Mouse (Mus musculus) limb, embryonic 11.5 days (tissue): Measurements from ENCODE around the gene Adad2. TPM values are rescaled to one million over a fixed set of nuclear protein-coding genes. Genes with fewer than 3 reads are reported as not detected.

ENCODE experiments used
- ATAC-seq: fragments of 200-750 bp; cut with Nextera tagmentation; 2 replicates; pipeline ENCODE4 v1.8.0; 2017; ENCODE audit warnings: low read depth; ENCODE audit not compliant: insufficient number of reproducible peaks, low FRiP score, low TSS enrichment
- DNase-seq: peaks from one replicate; pipeline ENCODE4 v3.0.0-alpha.2; 2015; ENCODE audit warnings: low spot score
- H3K27ac ChIP-seq: fragments of 300-500 bp; sonication (generic); replicated peaks from 2 replicates; pipeline ENCODE4 v1.5.1; 2014; ENCODE audit warnings: low read depth, mild to moderate bottlenecking, low read length
- H3K27me3 ChIP-seq: fragments of 300-500 bp; sonication (generic); 2 replicates; pipeline ENCODE4 v1.6.1; 2014; ENCODE audit warnings: mild to moderate bottlenecking, low read length, mixed read lengths; ENCODE audit not compliant: control insufficient read depth, insufficient read depth
- H3K36me3 ChIP-seq: fragments of 300-500 bp; sonication (generic); 2 replicates; pipeline ENCODE4 v1.6.1; 2014; ENCODE audit warnings: mild to moderate bottlenecking, low read length, moderate library complexity, mixed read lengths; ENCODE audit not compliant: control insufficient read depth, insufficient read depth
- H3K4me1 ChIP-seq: fragments of 300-500 bp; sonication (generic); 2 replicates; pipeline ENCODE4 v1.6.1; 2014; ENCODE audit warnings: low read length, mixed read lengths; ENCODE audit not compliant: control insufficient read depth, insufficient read depth
- H3K4me2 ChIP-seq: fragments of 300-500 bp; sonication (generic); 2 replicates; pipeline ENCODE4 v1.6.1; 2014; ENCODE audit warnings: low read depth, mild to moderate bottlenecking, moderate library complexity; ENCODE audit not compliant: severe bottlenecking
- H3K4me3 ChIP-seq: fragments of 300-500 bp; sonication (generic); 2 replicates; pipeline ENCODE4 v1.5.1; 2014; ENCODE audit warnings: low read depth, low read length
- H3K9ac ChIP-seq: fragments of 300-500 bp; sonication (generic); 2 replicates; pipeline ENCODE4 v1.6.1; 2014; ENCODE audit warnings: mild to moderate bottlenecking, low read length
- H3K9me3 ChIP-seq: fragments of 300-500 bp; sonication (generic); 2 replicates; pipeline ENCODE4 v1.6.1; 2016; ENCODE audit warnings: low read length; ENCODE audit not compliant: control insufficient read depth
- WGBS: fragments of 180-500 bp; shearing (Covaris S2); extraction: QIAGEN DNeasy Blood & Tissue Kit; methylation state at CpG from one replicate; pipeline ENCODE4 v1.1.7; 2014; 5-methylcytosine and 5-hydroxymethylcytosine counted together
- polyA plus RNA-seq: library from polyadenylated mRNA; unstranded; fragments of >200 nt; fragmentation: Nextera tagmentation; extraction: Ambion mirVana; gene quantifications from 2 replicates; pipeline ENCODE4 v1.2.1, GENCODE M21; 2014

The Adad2 gene
- polyA plus RNA-seq, 1 experiment from 2014 or later, result 0.09 TPM

- H3K36me3 ChIP-seq, result no peaks in the 10 kb centered on the region
- WGBS, result 71% methylated on average over 5 of the region's 5 CpGs
- H3K4me2 ChIP-seq, result no peak overlapping the region
- no peaks in the 10 kb centered on the region for H3K9me3 ChIP-seq
- ATAC-seq (no peak), DNase-seq (no peak)
- no peaks in the 10 kb centered on the region for H3K27me3 ChIP-seq
- no peak overlapping the region for H3K9ac ChIP-seq
- H3K4me1 ChIP-seq, result no peaks in the 10 kb centered on the region
- no peak overlapping the region for H3K4me3 ChIP-seq
- H3K27ac ChIP-seq, result no peak overlapping the region
Observed at GRCm38 (mm10) chr8:119618887-119619286, 6.3 kb downstream of the Adad2 start.

DNA sequence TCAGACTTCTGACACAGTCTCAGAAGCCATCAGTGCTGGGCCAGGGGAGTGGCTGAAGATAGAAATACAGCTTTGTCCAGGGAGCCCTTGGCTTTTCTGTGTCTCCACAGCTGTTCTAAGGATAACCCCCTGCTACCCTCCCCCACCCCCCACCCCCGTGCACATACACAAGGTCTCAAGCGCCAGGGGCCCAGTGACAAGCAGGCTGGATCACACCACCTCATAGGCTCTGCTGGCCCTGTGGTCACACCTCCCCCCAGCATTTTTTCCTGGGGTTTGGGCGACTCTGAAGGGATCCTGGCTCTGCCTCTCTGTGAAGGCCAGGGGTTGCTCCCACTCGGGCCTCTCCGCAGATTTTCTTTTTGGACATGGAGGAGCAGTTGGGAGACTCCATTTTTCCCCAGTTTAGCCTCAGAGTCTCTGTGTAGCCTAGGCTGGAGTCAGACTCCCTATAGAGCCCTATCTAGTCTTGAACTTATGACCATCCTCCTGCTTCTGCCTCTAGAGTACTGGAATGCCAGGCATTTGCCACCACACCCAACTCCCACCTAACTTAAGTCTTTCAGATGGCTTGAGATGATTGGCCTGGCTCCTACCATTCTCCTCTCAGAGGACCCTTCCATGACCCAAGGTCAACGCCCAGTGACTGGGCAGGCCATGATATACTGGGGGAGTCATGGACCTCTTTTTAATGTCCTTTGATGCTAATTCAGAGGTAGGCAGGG lies 7.7 kb downstream of the Adad2 start:
- Histone ChIP-seq H3K4me2 (no peak overlapping the region), H3K36me3 (no peaks in the 10 kb centered on the region), H3K9ac (no peak overlapping the region), H3K27ac (no peak overlapping the region), H3K9me3 (no peaks in the 10 kb centered on the region), H3K4me3 (no peak overlapping the region), H3K27me3 (no peaks in the 10 kb centered on the region), H3K4me1 (no peaks in the 10 kb centered on the region)
- no peak for ATAC-seq
- no peak for DNase-seq
- 76% methylated on average over 6 of the region's 6 CpGs for WGBS

GRCm38 (mm10) chr8:119620848-119621465 lies 8.4 kb downstream of the Adad2 start:
- H3K4me3 ChIP-seq, result no peak overlapping the region
- H3K36me3 ChIP-seq, result no peaks in the 10 kb centered on the region
- 90% methylated on average over 14 of the region's 14 CpGs for WGBS
- no peak overlapping the region for H3K9ac ChIP-seq
- H3K4me1 ChIP-seq, result no peaks in the 10 kb centered on the region
- ATAC-seq (no peak), DNase-seq (no peak)
- H3K27me3 ChIP-seq, result no peaks in the 10 kb centered on the region
- no peaks in the 10 kb centered on the region for H3K9me3 ChIP-seq
- no peak overlapping the region for H3K4me2 ChIP-seq
- no peak overlapping the region for H3K27ac ChIP-seq

GRCm38 (mm10) chr8:119622555-119622954 lies 10.0 kb downstream of the Adad2 start:
- 34% methylated on average over 4 of the region's 4 CpGs for WGBS
- DNase-seq (no peak), ATAC-seq (no peak)

GRCm38 (mm10) chr8:119623061-119623460 lies 10.5 kb downstream of the Adad2 start:
- Histone ChIP-seq H3K4me1 (peaks cover 4% of the 10 kb centered on the region; the same call in 1 of the 2 replicates), H3K36me3 (no peaks in the 10 kb centered on the region), H3K27me3 (no peaks in the 10 kb centered on the region), H3K9me3 (no peaks in the 10 kb centered on the region), H3K9ac (no peak overlapping the region), H3K4me2 (no peak overlapping the region), H3K27ac (no peak overlapping the region), H3K4me3 (no peak overlapping the region)
- ATAC-seq, result no peak
- WGBS, result 90% methylated on average over 8 of the region's 8 CpGs
- no peak for DNase-seq

More at GRCm38 (mm10) chr8:119622555-119622954, 10.0 kb downstream of the Adad2 start:
- Histone ChIP-seq H3K27ac (no peak overlapping the region), H3K4me1 (no peaks in the 10 kb centered on the region; the same call in 1 of the 2 replicates), H3K9me3 (no peaks in the 10 kb centered on the region), H3K36me3 (no peaks in the 10 kb centered on the region), H3K27me3 (no peaks in the 10 kb centered on the region), H3K9ac (no peak overlapping the region), H3K4me2 (no peak overlapping the region), H3K4me3 (no peak overlapping the region)

GRCm38 (mm10) chr8:119623744-119624143 lies 11.2 kb downstream of the Adad2 start:
- Histone ChIP-seq H3K4me1 (peaks cover 8% of the 10 kb centered on the region; the same call in 1 of the 2 replicates), H3K27me3 (no peaks in the 10 kb centered on the region), H3K4me3 (no peak overlapping the region), H3K4me2 (no peak overlapping the region), H3K27ac (no peak overlapping the region), H3K36me3 (no peaks in the 10 kb centered on the region), H3K9me3 (no peaks in the 10 kb centered on the region), H3K9ac (no peak overlapping the region)
- WGBS, result 88% methylated on average over 1 of the region's 1 CpGs
- ATAC-seq, result no peak
- no peak for DNase-seq

DNA sequence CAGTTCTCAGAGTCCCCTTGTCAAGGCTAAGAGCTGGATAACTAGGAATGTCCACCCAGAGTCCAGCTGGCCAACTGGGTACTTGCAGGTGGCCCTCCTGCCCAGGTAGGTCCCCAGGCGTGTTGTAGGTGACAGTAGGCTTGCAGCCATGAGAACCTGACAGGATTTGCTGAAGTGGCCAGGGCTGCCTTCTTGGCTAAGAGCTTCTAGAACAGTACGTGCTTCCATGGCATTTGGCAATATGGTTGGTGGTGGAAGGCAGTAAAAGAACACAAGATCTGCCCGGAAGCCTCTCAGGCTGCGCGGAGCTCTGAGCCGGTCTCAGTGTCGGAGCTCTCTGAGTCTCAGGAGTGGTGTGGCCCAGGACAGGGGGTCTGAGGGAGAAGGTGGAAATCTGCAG lies 12.4 kb downstream of the Adad2 start:
- DNase-seq, result no peak
- H3K9me3 ChIP-seq, result no peaks in the 10 kb centered on the region
- ATAC-seq, result no peak

GRCm38 (mm10) chr8:119625788-119626187 lies 13.2 kb downstream of the Adad2 start:
- no peak overlapping the region for H3K27ac ChIP-seq
- no peak overlapping the region for H3K4me3 ChIP-seq
- DNase-seq, result no peak
- H3K36me3 ChIP-seq, result no peaks in the 10 kb centered on the region
- no peak overlapping the region for H3K9ac ChIP-seq
- peaks cover 9% of the 10 kb centered on the region for H3K4me1 ChIP-seq
- H3K4me2 ChIP-seq, result no peak overlapping the region
- WGBS, result 81% methylated on average over 22 of the region's 22 CpGs
- ATAC-seq, result no peak
- no peaks in the 10 kb centered on the region for H3K9me3 ChIP-seq
- H3K27me3 ChIP-seq, result no peaks in the 10 kb centered on the region

More for the DNA sequence above, 12.4 kb downstream of the Adad2 start:
- Histone ChIP-seq H3K4me1 (peaks cover 8% of the 10 kb centered on the region; the same call in 1 of the 2 replicates), H3K27ac (no peak overlapping the region), H3K27me3 (no peaks in the 10 kb centered on the region), H3K36me3 (no peaks in the 10 kb centered on the region), H3K4me3 (no peak overlapping the region), H3K9ac (no peak overlapping the region), H3K4me2 (no peak overlapping the region)
- WGBS, result 90% methylated on average over 7 of the region's 7 CpGs
